Mouse (Mus musculus) gastrocnemius, postnatal 14 days (tissue): Measurements from ENCODE around the gene Spats1. TPM values are rescaled to one million over a fixed set of nuclear protein-coding genes. Genes with fewer than 3 reads are reported as not detected.

Experiments used
- DNase-seq: peaks from one replicate; pipeline ENCODE4 v3.0.0; 2021; ENCODE audit warnings: mixed read lengths
- intact Hi-C: fragments of 180-260 bp; cut with DNase I; formaldehyde crosslinking; loops from one replicate; pipeline ENCODE4 v1.15.1; 2025; ENCODE audit warnings: low total_unique reads
- total RNA-seq, 2 experiments: library from RNA; stranded (reverse); gene quantifications; 2 replicates each; pipeline ENCODE4 v1.2.3; 2021

Spats1 gene
- total RNA-seq, 2 experiments from 2014 or later = 0.20 TPM; not detected in 1

- intact Hi-C loops = no loop called here
- DNase-seq = no peak
Observed at GRCm38 (mm10) chr17:45397541-45397940, 77.7 kb downstream of the Spats1 start.

GRCm38 (mm10) chr17:45394612-45395011, 80.6 kb downstream of the Spats1 start:
- no peak for DNase-seq
- intact Hi-C loops = no loop called here

- DNase-seq = no peak
- intact Hi-C loops = no loop called here
Observed at GRCm38 (mm10) chr17:45393765-45394164, 81.5 kb downstream of the Spats1 start.

Other genes with a start within 250 kb of the Spats1 start
- gene Cdc5l, start 41.7 kb downstream of the Spats1 start, total RNA-seq = 10 to 100 TPM; 31.3 to 33.9 TPM
- gene Aars2, start 31.4 kb upstream of the Spats1 start, total RNA-seq = 10 to 100 TPM; 15.0 to 16.0 TPM
- gene Tcte1, start 48.0 kb upstream of the Spats1 start, total RNA-seq = not detected
- under 1 TPM in 1 of 2 experiments, not detected in 1; 0.06 TPM for gene Tmem151b, start 74.3 kb upstream of the Spats1 start, total RNA-seq
- 1 to 10 TPM; 1.1 to 1.4 TPM for gene Nfkbie, start 80.3 kb upstream of the Spats1 start, total RNA-seq
- 10 to 100 TPM; 25.6 to 28.6 TPM for gene Slc35b2, start 88.5 kb upstream of the Spats1 start, total RNA-seq
- gene Hsp90ab1, start 97.9 kb upstream of the Spats1 start, total RNA-seq = 100 to 1,000 TPM; 735 to 778 TPM
- gene Slc29a1, start 124.2 kb upstream of the Spats1 start, total RNA-seq = 10 to 100 TPM; 59.2 to 71.6 TPM
- 1 to 10 TPM; 6.2 to 7.3 TPM for gene Mymx, start 126.7 kb upstream of the Spats1 start, total RNA-seq
- under 1 TPM; 0.10 to 0.13 TPM for gene Capn11, start 183.9 kb upstream of the Spats1 start, total RNA-seq
- 10 to 100 TPM; 83.3 to 86.3 TPM for gene Mrpl14, start 210.9 kb upstream of the Spats1 start, total RNA-seq
- 10 to 100 TPM; 52.9 to 57.0 TPM for gene Tmem63b, start 211.5 kb upstream of the Spats1 start, total RNA-seq